Mouse (Mus musculus) midbrain, postnatal 0 days (tissue): ENCODE data around the gene E2f3. TPM values are rescaled to one million over a fixed set of nuclear protein-coding genes. Genes with fewer than 3 reads are reported as not detected.

ENCODE experiments used
- ATAC-seq: fragments of 200-750 bp; cut with Nextera tagmentation; 2 replicates; pipeline ENCODE4 v1.8.0; 2017; ENCODE audit warnings: moderate number of reproducible peaks, mild to moderate bottlenecking, moderate TSS enrichment, moderate library complexity; ENCODE audit not compliant: low FRiP score
- DNase-seq: peaks from one replicate; pipeline ENCODE4 v3.0.0-alpha.2; 2015; ENCODE audit warnings: low spot score
- H3K27ac ChIP-seq: fragments of 300-500 bp; sonication (generic); 2 replicates; pipeline ENCODE4 v1.5.1; 2014; ENCODE audit warnings: low read depth, mild to moderate bottlenecking, low read length, mixed read lengths
- H3K27me3 ChIP-seq: fragments of 300-500 bp; sonication (generic); 2 replicates; pipeline ENCODE4 v1.6.1; 2014; ENCODE audit warnings: low read length, control low read depth, mixed read lengths; ENCODE audit not compliant: insufficient read depth
- H3K36me3 ChIP-seq: fragments of 300-500 bp; sonication (generic); 2 replicates; pipeline ENCODE4 v1.6.1; 2014; ENCODE audit warnings: low read length, control low read depth, mixed read lengths; ENCODE audit not compliant: insufficient read depth
- H3K4me1 ChIP-seq: fragments of 300-500 bp; sonication (generic); 2 replicates; pipeline ENCODE4 v1.6.1; 2014; ENCODE audit warnings: mild to moderate bottlenecking, control low read depth, antibody characterized with exemption, low read length, mixed read lengths; ENCODE audit not compliant: insufficient read depth
- H3K4me2 ChIP-seq: fragments of 300-500 bp; sonication (generic); 2 replicates; pipeline ENCODE4 v1.6.1; 2014; ENCODE audit warnings: low read depth, mild to moderate bottlenecking, low read length, mixed read lengths; ENCODE audit not compliant: poor library complexity, severe bottlenecking
- H3K4me3 ChIP-seq: fragments of 300-500 bp; sonication (generic); 2 replicates; pipeline ENCODE4 v1.5.1; 2014; ENCODE audit warnings: low read depth, mild to moderate bottlenecking, low read length, moderate library complexity
- H3K9ac ChIP-seq: fragments of 300-500 bp; sonication (generic); replicated peaks from 2 replicates; pipeline ENCODE4 v1.6.1; 2014; ENCODE audit warnings: mild to moderate bottlenecking, low read length, moderate library complexity, mixed read lengths; ENCODE audit not compliant: poor library complexity, severe bottlenecking
- H3K9me3 ChIP-seq: fragments of 300-500 bp; sonication (generic); 2 replicates; pipeline ENCODE4 v1.6.1; 2016; ENCODE audit warnings: low read length, control low read depth
- CTCF ChIP-seq: IDR thresholded peaks from 2 replicates; pipeline ENCODE4 v1.5.1; 2016; ENCODE audit warnings: antibody characterized with exemption, mild to moderate bottlenecking
- WGBS: fragments of 180-500 bp; shearing (Covaris S2); extraction: QIAGEN DNeasy Blood & Tissue Kit; methylation state at CpG from one replicate; pipeline ENCODE4 v1.1.7; 2014; 5-methylcytosine and 5-hydroxymethylcytosine counted together
- polyA plus RNA-seq: library from polyadenylated mRNA; unstranded; fragments of >200 nt; fragmentation: Nextera tagmentation; extraction: Ambion mirVana; gene quantifications from 2 replicates; pipeline ENCODE4 v1.2.1, GENCODE M21; 2015
- total RNA-seq: library from RNA; depleted of rRNA; stranded (reverse); fragments of >200 nt; gene quantifications from 2 replicates; pipeline ENCODE4 v1.2.3, GENCODE M21; 2014

The E2f3 gene
- total and polyA plus RNA-seq, 2 experiments from 2014 or later = 2.9 to 9.2 TPM

DNA sequence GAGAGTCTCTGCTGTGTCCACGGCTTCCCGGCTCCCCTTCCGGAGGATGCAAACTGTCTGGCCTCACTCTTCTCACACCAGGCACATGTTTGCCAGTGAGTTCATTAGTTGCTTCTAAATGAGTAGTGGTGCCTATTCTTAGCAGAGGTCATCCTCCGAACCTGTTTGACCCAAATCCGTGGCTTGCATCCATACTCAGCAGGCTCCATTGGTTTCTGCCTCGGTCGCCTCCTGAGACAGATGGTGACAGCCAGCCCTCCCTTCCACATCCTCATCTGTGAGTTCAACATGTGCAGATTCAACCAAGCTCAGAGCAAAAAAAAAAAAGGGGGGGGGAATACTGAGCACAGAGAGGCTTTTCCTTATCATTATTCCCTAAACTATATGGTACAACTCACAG, 31.7 kb upstream of the E2f3 start:
- Histone ChIP-seq H3K4me3 (no peak overlapping the region), H3K9ac (no peak overlapping the region), H3K27me3 (no peaks in the 10 kb centered on the region), H3K27ac (no peak overlapping the region), H3K4me2 (no peak overlapping the region), H3K9me3 (no peaks in the 10 kb centered on the region), H3K36me3 (no peaks in the 10 kb centered on the region), H3K4me1 (no peaks in the 10 kb centered on the region)
- ATAC-seq (no peak), DNase-seq (peak; percentile 10)
- WGBS = 86% methylated on average over 7 of the region's 7 CpGs
- TF ChIP-seq CTCF = no peak

DNA sequence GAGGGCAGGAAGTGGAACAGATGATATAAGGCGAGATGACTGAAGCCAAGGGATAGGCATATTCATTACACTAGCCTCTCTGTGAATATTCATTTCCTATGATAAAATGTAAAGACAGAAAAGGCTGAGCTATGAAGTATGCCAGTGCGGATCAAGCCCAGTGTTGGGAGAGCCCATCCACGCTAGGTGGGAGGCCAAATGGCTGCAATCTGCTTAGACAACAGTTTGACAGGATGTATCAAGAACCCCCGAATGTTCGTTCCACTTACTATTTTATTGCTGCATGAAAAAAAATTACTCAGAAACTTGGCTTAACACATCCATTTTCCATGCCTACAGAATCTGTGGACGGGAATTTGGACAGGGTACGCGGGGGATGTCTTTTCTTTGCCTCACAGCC, 28.7 kb upstream of the E2f3 start:
- H3K27ac ChIP-seq = no peak overlapping the region
- no peaks in the 10 kb centered on the region for H3K27me3 ChIP-seq
- no peaks in the 10 kb centered on the region for H3K9me3 ChIP-seq
- H3K9ac ChIP-seq = no peak overlapping the region
- H3K4me3 ChIP-seq = no peak overlapping the region
- no peak for ATAC-seq
- WGBS = 92% methylated on average over 8 of the region's 8 CpGs
- H3K36me3 ChIP-seq = no peaks in the 10 kb centered on the region
- no peaks in the 10 kb centered on the region for H3K4me1 ChIP-seq
- no peak for DNase-seq
- no peak for TF ChIP-seq CTCF
- H3K4me2 ChIP-seq = no peak overlapping the region

DNA sequence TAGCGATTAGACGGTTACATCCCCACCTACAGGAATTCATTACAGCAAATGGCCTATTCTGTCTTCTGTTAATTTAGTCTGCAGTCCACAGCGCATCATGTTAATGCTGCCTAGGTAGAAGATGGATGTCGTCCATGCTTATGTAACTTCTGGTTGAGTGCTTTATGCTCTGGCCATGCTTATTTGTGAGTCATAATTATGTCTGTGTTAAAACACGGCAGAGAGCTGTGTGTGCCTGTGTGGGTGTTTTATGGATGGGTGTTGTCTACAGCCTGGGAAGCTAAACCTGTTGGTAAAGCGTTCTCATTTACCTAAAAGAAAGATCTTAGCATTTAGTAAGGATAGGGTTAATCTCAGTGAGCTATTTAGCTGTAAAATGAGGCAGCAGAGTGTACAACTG, 26.4 kb upstream of the E2f3 start:
- Histone ChIP-seq H3K4me1 (no peaks in the 10 kb centered on the region), H3K36me3 (no peaks in the 10 kb centered on the region), H3K9ac (no peak overlapping the region), H3K27me3 (no peaks in the 10 kb centered on the region), H3K4me2 (no peak overlapping the region), H3K27ac (no peak overlapping the region), H3K4me3 (no peak overlapping the region), H3K9me3 (no peaks in the 10 kb centered on the region)
- no peak for ATAC-seq
- DNase-seq = no peak
- TF ChIP-seq CTCF = no peak
- WGBS = 71% methylated on average over 6 of the region's 6 CpGs

DNA sequence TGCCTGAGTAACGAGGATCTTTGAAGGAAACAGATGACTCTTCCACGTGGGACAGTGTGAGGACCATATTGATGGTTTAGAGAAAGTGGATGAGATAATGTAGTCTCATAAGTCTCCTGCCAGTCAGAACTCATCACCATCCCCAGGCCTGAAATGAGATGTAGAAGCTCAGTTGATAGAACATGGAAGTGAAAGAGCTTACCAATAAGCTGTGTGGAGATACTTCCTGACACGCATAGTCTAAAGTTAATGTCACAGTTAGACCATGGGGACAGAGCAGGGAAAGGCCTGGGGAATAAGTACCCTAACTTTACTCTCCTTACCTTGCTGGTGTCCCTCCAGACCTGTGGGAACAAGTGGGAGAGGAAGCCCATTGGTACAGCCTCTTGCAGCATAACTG, 22.9 kb upstream of the E2f3 start:
- Histone ChIP-seq H3K27me3 (no peaks in the 10 kb centered on the region), H3K4me2 (no peak overlapping the region), H3K4me3 (no peak overlapping the region), H3K36me3 (no peaks in the 10 kb centered on the region), H3K9me3 (no peaks in the 10 kb centered on the region), H3K4me1 (no peaks in the 10 kb centered on the region), H3K27ac (no peak overlapping the region), H3K9ac (no peak overlapping the region)
- 85% methylated on average over 3 of the region's 3 CpGs for WGBS
- DNase-seq (no peak), ATAC-seq (no peak)
- no peak for TF ChIP-seq CTCF

DNA sequence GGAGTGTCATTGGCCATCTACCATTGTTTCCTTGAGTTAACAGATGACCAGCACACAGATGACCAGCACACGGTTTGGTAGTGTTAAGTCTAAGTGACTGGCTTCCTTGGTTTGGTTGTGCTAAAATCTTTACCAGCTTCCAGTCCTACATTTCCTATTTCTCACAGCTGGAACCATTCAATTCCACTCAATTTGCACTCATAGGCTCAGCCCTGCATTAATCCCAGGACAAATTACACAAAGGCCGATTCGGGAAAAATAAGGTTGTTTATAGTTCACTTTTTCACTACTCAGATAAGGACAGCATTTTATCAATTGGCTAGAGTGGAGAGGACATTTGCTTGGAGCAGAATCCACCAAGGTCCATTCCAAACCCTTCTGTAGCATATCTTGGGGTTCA, 19.6 kb upstream of the E2f3 start:
- ATAC-seq (no peak), DNase-seq (no peak)
- H3K27ac ChIP-seq = no peak overlapping the region
- no peak for TF ChIP-seq CTCF
- H3K4me2 ChIP-seq = no peak overlapping the region
- no peaks in the 10 kb centered on the region for H3K9me3 ChIP-seq
- H3K9ac ChIP-seq = no peak overlapping the region
- H3K36me3 ChIP-seq = no peaks in the 10 kb centered on the region
- no peak overlapping the region for H3K4me3 ChIP-seq
- H3K27me3 ChIP-seq = no peaks in the 10 kb centered on the region
- 83% methylated on average over 3 of the region's 3 CpGs for WGBS
- H3K4me1 ChIP-seq = no peaks in the 10 kb centered on the region

DNA sequence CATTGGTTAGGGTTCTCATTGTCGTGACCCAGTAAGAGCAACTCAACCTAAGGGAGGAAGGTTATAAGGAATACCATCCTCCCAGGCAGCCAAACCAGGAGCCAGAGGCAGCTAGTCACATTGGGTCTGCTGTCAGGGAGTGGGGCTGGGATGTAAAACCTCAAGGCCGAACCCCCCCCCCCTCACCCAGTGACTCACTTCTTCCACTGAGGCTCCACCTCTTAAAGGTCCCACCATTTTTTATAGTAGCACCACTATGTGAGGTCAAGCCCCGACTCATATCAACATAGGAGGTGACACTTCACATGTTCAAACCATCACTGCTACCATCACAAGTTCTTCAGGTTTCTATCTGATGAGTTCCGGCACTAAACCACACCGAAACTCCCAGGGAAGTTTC, 19.0 kb upstream of the E2f3 start:
- TF ChIP-seq CTCF = no peak
- Histone ChIP-seq H3K4me1 (no peaks in the 10 kb centered on the region), H3K4me2 (no peak overlapping the region), H3K36me3 (no peaks in the 10 kb centered on the region), H3K9ac (no peak overlapping the region), H3K27me3 (no peaks in the 10 kb centered on the region), H3K4me3 (no peak overlapping the region), H3K27ac (no peak overlapping the region), H3K9me3 (no peaks in the 10 kb centered on the region)
- ATAC-seq (no peak), DNase-seq (no peak)
- WGBS = 95% methylated on average over 5 of the region's 5 CpGs
